Mouse (Mus musculus): Measurements from ENCODE around the gene Saa4. TPM values are rescaled to one million over a fixed set of nuclear protein-coding genes. Genes with fewer than 3 reads are reported as not detected.
A peak's percentile ranks its signal among the peaks of the same experiment; 100 is the strongest.
"Not testable (repeated sequence)": the region's sequence is repeated elsewhere in the genome, so short reads cannot be mapped to it uniquely, and the experiment has no call there.

Saa4 gene
- polyA plus RNA-seq, 1 experiment from 2014 or later: 0.18 TPM

GRCm38 (mm10) chr7:46716897-46717296 lies 15.5 kb downstream of the Saa4 start:
- no peak for DNase-seq (ENCODE audit: low spot score)

GRCm38 (mm10) chr7:46715600-46715999 lies 16.8 kb downstream of the Saa4 start, which contains the start of gene Saa3:
TSS of gene Saa3 (minus strand) at chr7:46715700.
- no peak for DNase-seq (ENCODE audit: low spot score)

- peak; percentile 73 for DNase-seq (ENCODE audit: low spot score)
These were observed 17.9 kb downstream of the Saa4 start for GRCm38 (mm10) chr7:46714518-46714917.

- peak; percentile 24 for DNase-seq (ENCODE audit: low spot score)
These were observed 20.2 kb downstream of the Saa4 start for GRCm38 (mm10) chr7:46712250-46712649.

GRCm38 (mm10) chr7:46710390-46710844 lies 22.0 kb downstream of the Saa4 start, which contains the start of gene Saal1:
TSS of gene Saal1 (minus strand) at chr7:46710680.
- peak; percentile 93 for DNase-seq (ENCODE audit: low spot score)

- DNase-seq (ENCODE audit: low spot score): no peak
These were observed 31.8 kb downstream of the Saa4 start for GRCm38 (mm10) chr7:46700521-46701025.

- no peak for DNase-seq (ENCODE audit: low spot score)
These were observed 35.6 kb downstream of the Saa4 start for GRCm38 (mm10) chr7:46696754-46697153.

GRCm38 (mm10) chr7:46686827-46687226 lies 45.6 kb downstream of the Saa4 start:
- peak; percentile 14 for DNase-seq (ENCODE audit: low spot score)

GRCm38 (mm10) chr7:46680732-46681131 lies 51.7 kb downstream of the Saa4 start:
- no peak for DNase-seq (ENCODE audit: low spot score)

- DNase-seq (ENCODE audit: low spot score): not testable (repeated sequence)
These were observed 53.4 kb downstream of the Saa4 start for GRCm38 (mm10) chr7:46679044-46679443.

GRCm38 (mm10) chr7:46678417-46678816 lies 54.0 kb downstream of the Saa4 start:
- DNase-seq (ENCODE audit: low spot score): no peak

Other genes starting within 250 kb of the Saa4 start
- gene Sergef, start 92.8 kb downstream of the Saa4 start, polyA plus RNA-seq (2015; fragmentation: Nextera tagmentation; extraction: Ambion mirVana): 11.0 and 11.1 TPM in 2 replicates
- gene Tph1, start 60.1 kb downstream of the Saa4 start, polyA plus RNA-seq (2015; fragmentation: Nextera tagmentation; extraction: Ambion mirVana): 3.5 and 4.2 TPM in 2 replicates
- gene Saal1, start 21.9 kb downstream of the Saa4 start, polyA plus RNA-seq (2015; fragmentation: Nextera tagmentation; extraction: Ambion mirVana): 27.1 and 30.4 TPM in 2 replicates
- 15.1 and 17.9 TPM in 2 replicates for gene Saa3, start 16.9 kb downstream of the Saa4 start, polyA plus RNA-seq (2015; fragmentation: Nextera tagmentation; extraction: Ambion mirVana)
- 6.2 and 6.3 TPM in 2 replicates for gene Saa1, start 10.4 kb upstream of the Saa4 start, polyA plus RNA-seq (2015; fragmentation: Nextera tagmentation; extraction: Ambion mirVana)
- gene Saa2, start 19.2 kb upstream of the Saa4 start, polyA plus RNA-seq (2015; fragmentation: Nextera tagmentation; extraction: Ambion mirVana): 2.7 and 2.8 TPM in 2 replicates
- gene Hps5, start 63.5 kb upstream of the Saa4 start, polyA plus RNA-seq (2015; fragmentation: Nextera tagmentation; extraction: Ambion mirVana): 15.1 and 16.8 TPM in 2 replicates
- 54.3 and 56.6 TPM in 2 replicates for gene Gtf2h1, start 63.5 kb upstream of the Saa4 start, polyA plus RNA-seq (2015; fragmentation: Nextera tagmentation; extraction: Ambion mirVana)
- gene Ldha, start 108.9 kb upstream of the Saa4 start, polyA plus RNA-seq (2015; fragmentation: Nextera tagmentation; extraction: Ambion mirVana): 1,216 and 1,339 TPM in 2 replicates
- gene Ldhc, start 128.6 kb upstream of the Saa4 start, polyA plus RNA-seq (2015; fragmentation: Nextera tagmentation; extraction: Ambion mirVana): not detected in 2 replicates
- 145 and 152 TPM in 2 replicates for gene Tsg101, start 187.4 kb upstream of the Saa4 start, polyA plus RNA-seq (2015; fragmentation: Nextera tagmentation; extraction: Ambion mirVana)
- 6.1 and 6.4 TPM in 2 replicates for gene Uevld, start 225.9 kb upstream of the Saa4 start, polyA plus RNA-seq (2015; fragmentation: Nextera tagmentation; extraction: Ambion mirVana)

Data from thymus, postnatal 0 days (tissue).